Mouse (Mus musculus): ENCODE results near the gene Med16. TPM values are rescaled to one million over a fixed set of nuclear protein-coding genes. Genes with fewer than 3 reads are reported as not detected.

Gene Med16
- polyA plus RNA-seq, 1 experiment from 2014 or later, result 66.5 TPM

GRCm38 (mm10) chr10:79930826-79931186 lies 22.1 kb upstream of the Med16 start:
- Histone ChIP-seq H3K9me3 (no peaks in the 10 kb centered on the region), H3K27ac (no peak overlapping the region), H3K36me3 (replicated peaks) (peaks cover 6% of the 10 kb centered on the region; the same call in 1 of the 2 replicates), H3K4me3 (no peak overlapping the region), H3K4me1 (peaks cover 46% of the 10 kb centered on the region), H3K4me2 (no peak overlapping the region), H3K9ac (no peak overlapping the region), H3K27me3 (replicated peaks) (no peaks in the 10 kb centered on the region)
- no peak for ATAC-seq (replicated peaks)
- WGBS, result 79% methylated on average over 16 of the region's 16 CpGs

- no peak for ATAC-seq (replicated peaks)
- Histone ChIP-seq H3K36me3 (replicated peaks) (peaks cover 6% of the 10 kb centered on the region; the same call in 1 of the 2 replicates), H3K9ac (no peak overlapping the region), H3K27ac (no peak overlapping the region), H3K4me3 (no peak overlapping the region), H3K4me1 (peaks cover 50% of the 10 kb centered on the region), H3K4me2 (0 out of 2 replicates have a peak overlapping the region, but pooled peaks have one; percentile 81), H3K9me3 (no peaks in the 10 kb centered on the region), H3K27me3 (replicated peaks) (no peaks in the 10 kb centered on the region)
- WGBS, result 85% methylated on average over 18 of the region's 18 CpGs
Observed at GRCm38 (mm10) chr10:79929967-79930825, 21.5 kb upstream of the Med16 start.

- Histone ChIP-seq H3K4me3 (peak overlapping the region; percentile 92), H3K4me2 (peak overlapping the region; percentile 81), H3K9me3 (no peaks in the 10 kb centered on the region), H3K9ac (peak overlapping the region; percentile 35), H3K27ac (peak overlapping the region; percentile 89), H3K4me1 (peaks cover 51% of the 10 kb centered on the region), H3K27me3 (replicated peaks) (no peaks in the 10 kb centered on the region), H3K36me3 (replicated peaks) (peaks cover 6% of the 10 kb centered on the region; the same call in 1 of the 2 replicates)
- WGBS, result 28% methylated on average over 9 of the region's 9 CpGs
- no peak for ATAC-seq (replicated peaks)
Observed at GRCm38 (mm10) chr10:79928907-79929701, 20.4 kb upstream of the Med16 start.

GRCm38 (mm10) chr10:79928030-79928694 lies 19.4 kb upstream of the Med16 start:
- WGBS, result under 1% methylated on average over 19 of the region's 29 CpGs
- Histone ChIP-seq H3K36me3 (replicated peaks) (peaks cover 6% of the 10 kb centered on the region; the same call in 1 of the 2 replicates), H3K27ac (peak overlapping the region; percentile 89), H3K9ac (peak overlapping the region; percentile 78), H3K4me2 (peak overlapping the region; percentile 81), H3K9me3 (no peaks in the 10 kb centered on the region), H3K4me3 (peak overlapping the region; percentile 92), H3K27me3 (replicated peaks) (peaks cover 5% of the 10 kb centered on the region), H3K4me1 (peaks cover 42% of the 10 kb centered on the region)
- no peak for ATAC-seq (replicated peaks)

GRCm38 (mm10) chr10:79927324-79928029 lies 18.8 kb upstream of the Med16 start:
- peaks cover 37% of the 10 kb centered on the region for H3K4me1 ChIP-seq
- under 1% methylated on average over 54 of the region's 54 CpGs for WGBS
- peaks cover 6% of the 10 kb centered on the region; the same call in 1 of the 2 replicates for H3K36me3 ChIP-seq (replicated peaks)
- peaks cover 12% of the 10 kb centered on the region for H3K27me3 ChIP-seq (replicated peaks)
- H3K27ac ChIP-seq, result peak overlapping the region; percentile 89
- peak overlapping the region; percentile 92 for H3K4me3 ChIP-seq
- H3K9me3 ChIP-seq, result no peaks in the 10 kb centered on the region
- peak overlapping the region; percentile 78 for H3K9ac ChIP-seq
- peak overlapping the region; percentile 81 for H3K4me2 ChIP-seq
- ATAC-seq (replicated peaks), result peak; percentile 53

- Histone ChIP-seq H3K27ac (peak within 1 kb of the TSS; percentile 89), H3K4me2 (peak within 1 kb of the TSS; percentile 81), H3K4me3 (peak within 1 kb of the TSS; percentile 92), H3K27me3 (replicated peaks) (peaks cover 20% of the 10 kb centered on the region), H3K9me3 (no peaks in the 10 kb centered on the region), H3K36me3 (replicated peaks) (peaks cover 6% of the 10 kb centered on the region; the same call in 1 of the 2 replicates), H3K4me1 (peaks cover 36% of the 10 kb centered on the region), H3K9ac (peak within 1 kb of the TSS; percentile 78)
- ATAC-seq (replicated peaks), result peak; percentile 74
- WGBS, result under 1% methylated on average over 63 of the region's 63 CpGs
Observed at GRCm38 (mm10) chr10:79926491-79927323, 18.0 kb upstream of the Med16 start, which contains the start of gene Arid3a. Gene Arid3a, plus strand, starts transcription at chr10:79927043.

GRCm38 (mm10) chr10:79925785-79926490 lies 17.2 kb upstream of the Med16 start:
- 10% methylated on average over 15 of the region's 15 CpGs for WGBS

GRCm38 (mm10) chr10:79924998-79925784 lies 16.5 kb upstream of the Med16 start:
- WGBS, result 13% methylated on average over 29 of the region's 29 CpGs
- no peaks in the 10 kb centered on the region for H3K9me3 ChIP-seq
- peak overlapping the region; percentile 92; the same call in 1 of the 2 replicates for H3K4me3 ChIP-seq
- no peak overlapping the region for H3K9ac ChIP-seq
- ATAC-seq (replicated peaks), result no peak
- peaks cover 48% of the 10 kb centered on the region for H3K4me1 ChIP-seq
- H3K27ac ChIP-seq, result no peak overlapping the region
- H3K4me2 ChIP-seq, result peak overlapping the region; percentile 81
- H3K36me3 ChIP-seq (replicated peaks), result no peaks in the 10 kb centered on the region
- peaks cover 34% of the 10 kb centered on the region for H3K27me3 ChIP-seq (replicated peaks)

More at GRCm38 (mm10) chr10:79925785-79926490, 17.2 kb upstream of the Med16 start:
- Histone ChIP-seq H3K4me2 (peak overlapping the region; percentile 81), H3K9ac (peak overlapping the region; percentile 78), H3K9me3 (no peaks in the 10 kb centered on the region), H3K27me3 (replicated peaks) (peaks cover 27% of the 10 kb centered on the region), H3K27ac (no peak overlapping the region; the same call in 1 of the 2 replicates), H3K4me3 (peak overlapping the region; percentile 92), H3K4me1 (peaks cover 44% of the 10 kb centered on the region), H3K36me3 (replicated peaks) (0 out of 2 replicates have a peak, but pooled peaks cover under 1% of the 10 kb centered on the region)
- peak; percentile 12; the same call in 1 of the 2 replicates for ATAC-seq (replicated peaks)

- Histone ChIP-seq H3K9me3 (no peaks in the 10 kb centered on the region), H3K4me3 (peak overlapping the region; percentile 33), H3K4me2 (peak overlapping the region; percentile 49), H3K36me3 (replicated peaks) (no peaks in the 10 kb centered on the region), H3K9ac (peak overlapping the region; percentile 36; the same call in 1 of the 2 replicates), H3K4me1 (peaks cover 41% of the 10 kb centered on the region), H3K27me3 (replicated peaks) (peaks cover 62% of the 10 kb centered on the region), H3K27ac (no peak overlapping the region)
- no peak for ATAC-seq (replicated peaks)
- under 1% methylated on average over 34 of the region's 34 CpGs for WGBS
Observed at GRCm38 (mm10) chr10:79921572-79921971, 12.8 kb upstream of the Med16 start.
